Mouse (Mus musculus): ENCODE measurements around the gene Rtl3. TPM values are rescaled to one million over a fixed set of nuclear protein-coding genes. Genes with fewer than 3 reads are reported as not detected.

Gene Rtl3
- total RNA-seq (2012; rRNA removed): not detected in 2 replicates
- total RNA-seq (2014; rRNA removed): not detected in 2 replicates
- not detected in 2 replicates for polyA plus RNA-seq (2012; ENCODE audit: insufficient read length, low read depth)

DNA sequence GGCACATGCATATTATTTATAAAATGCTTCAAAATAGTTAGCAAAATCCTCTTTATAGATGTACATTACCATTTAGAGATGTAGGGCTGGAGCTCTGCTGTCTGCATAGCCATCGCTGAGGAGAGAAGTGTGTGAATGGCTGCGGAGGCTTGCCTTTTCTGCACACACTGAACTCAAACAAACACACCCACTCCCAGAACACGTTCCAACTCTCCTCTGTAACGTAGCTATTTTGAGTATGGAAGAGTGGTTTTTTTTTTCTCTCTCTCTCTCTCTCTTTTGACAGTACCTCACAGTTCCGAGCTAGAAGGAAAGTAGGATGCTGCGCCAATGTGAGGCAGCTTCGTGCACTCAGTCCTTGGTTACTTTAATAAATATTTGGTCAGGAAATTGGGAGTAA, at the start of gene Rtl3:
Gene Rtl3 (minus strand): TSS at position 236 of the 400 bp plus-strand sequence.
- Histone ChIP-seq H3K4me3 (replicated peaks in 1 of 3; ENCODE audit: low read depth in 2 of 3, low read length in 2 of 3, poor library complexity in 1 of 3) (no peak within 1 kb of the TSS), H3K4me2 (ENCODE audit: insufficient read depth, low read depth, poor library complexity, severe bottlenecking) (no peak within 1 kb of the TSS), H3K9me3 (replicated peaks; ENCODE audit: low read length) (no peaks in the 10 kb centered on the region), H3K79me2 (replicated peaks; ENCODE audit: control insufficient read depth, extremely low read depth, insufficient read depth, poor library complexity, severe bottlenecking) (no peaks in the 10 kb centered on the region), H3K27ac (ENCODE audit: insufficient read depth, low read depth) (no peak within 1 kb of the TSS), H3K27me3 (replicated peaks) (no peaks in the 10 kb centered on the region), H3K36me3 (replicated peaks in 1 of 2; ENCODE audit: control insufficient read depth in 1 of 2, insufficient read depth in 1 of 2, low read length in 1 of 2) (no peaks in the 10 kb centered on the region), H3K9ac (ENCODE audit: insufficient read depth, low read depth) (no peak within 1 kb of the TSS), H3K4me1 (ENCODE audit: control insufficient read depth in 1 of 2, insufficient read depth in 2 of 2) (no peaks in the 10 kb centered on the region)
- TF ChIP-seq ZKSCAN1 (IDR thresholded peaks at IDR 0.05; ENCODE audit: borderline replicate concordance, low read depth, low read length) (no peak), ELF1 (IDR thresholded peaks at IDR 0.05; ENCODE audit: low read depth, low read length) (no peak), HCFC1 (IDR thresholded peaks at IDR 0.05; ENCODE audit: low read depth, low read length) (no peak), SMC3 (IDR thresholded peaks at IDR 0.05; ENCODE audit: low read depth, low read length) (no peak), TBP (conservative IDR thresholded peaks at IDR 0.05; ENCODE audit: low read depth, low read length) (no peak), KAT2A (IDR thresholded peaks at IDR 0.05; ENCODE audit: insufficient replicate concordance, low read length) (no peak), IRF4 (IDR thresholded peaks at IDR 0.05; ENCODE audit: low read depth, low read length) (no peak), GABPA (IDR thresholded peaks at IDR 0.05; ENCODE audit: insufficient replicate concordance, low read depth, low read length) (no peak), TCF12 (IDR thresholded peaks at IDR 0.05; ENCODE audit: low read depth, low read length) (no peak), CHD1 (IDR thresholded peaks at IDR 0.05; ENCODE audit: low read depth, low read length) (no peak), NELFE (IDR thresholded peaks at IDR 0.05; ENCODE audit: low read depth, low read length) (no peak), USF2 (conservative IDR thresholded peaks at IDR 0.05; ENCODE audit: low read depth, low read length) (no peak), JUND (conservative IDR thresholded peaks at IDR 0.05; ENCODE audit: low read depth, low read length) (no peak), USF1 (IDR thresholded peaks at IDR 0.05; ENCODE audit: low read depth, low read length) (no peak), RAD21 (IDR thresholded peaks at IDR 0.05; ENCODE audit: low read depth, low read length) (no peak), MXI1 (IDR thresholded peaks at IDR 0.05; ENCODE audit: low read depth, low read length) (no peak), ZMIZ1 (IDR thresholded peaks at IDR 0.05; ENCODE audit: low read depth, low read length) (no peak), NRF1 (IDR thresholded peaks at IDR 0.05; ENCODE audit: low read depth, low read length) (no peak)
- in situ Hi-C loops (cut with MboI; ENCODE audit: low pct_ligation_motif_present, low pct_unique_long_range_greater_than_20kb, low sequenced_read_pairs) (no loop called here), dilution Hi-C loops (cut with MboI; ENCODE audit: extremely low pct_ligation_motif_present, extremely low pct_unique_long_range_greater_than_20kb, low sequenced_read_pairs) (no loop called here)
- DNase-seq (ENCODE audit: extremely low read depth): no peak

DNA sequence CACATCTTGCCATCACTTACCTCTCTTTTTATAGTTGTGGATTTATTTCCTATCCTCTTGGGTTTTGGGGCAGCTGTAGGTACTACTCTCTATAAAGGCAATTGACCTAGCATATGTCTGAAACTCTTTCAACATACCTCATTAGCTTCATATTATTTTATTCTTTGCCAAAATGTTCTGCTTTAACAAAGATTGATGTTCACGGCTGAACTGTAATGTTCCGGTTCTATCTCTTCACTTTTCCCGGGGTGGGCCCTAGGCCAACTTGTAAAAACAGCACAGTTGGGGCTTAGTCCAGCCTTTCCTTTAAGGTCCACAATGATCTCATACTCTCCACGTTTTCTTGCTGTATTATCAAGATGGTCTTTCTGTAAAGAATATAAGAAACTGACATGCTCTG, 31.9 kb upstream of the Rtl3 start:
- Histone ChIP-seq H3K9me3 (replicated peaks; ENCODE audit: low read length) (no peaks in the 10 kb centered on the region), H3K9ac (ENCODE audit: insufficient read depth, low read depth) (no peak overlapping the region), H3K4me3 (replicated peaks in 1 of 3; ENCODE audit: low read depth in 2 of 3, low read length in 2 of 3, poor library complexity in 1 of 3) (no peak overlapping the region), H3K4me1 (ENCODE audit: control insufficient read depth in 1 of 2, insufficient read depth in 2 of 2) (no peaks in the 10 kb centered on the region), H3K27ac (ENCODE audit: insufficient read depth, low read depth) (no peak overlapping the region), H3K4me2 (ENCODE audit: insufficient read depth, low read depth, poor library complexity, severe bottlenecking) (no peak overlapping the region), H3K36me3 (replicated peaks in 1 of 2; ENCODE audit: control insufficient read depth in 1 of 2, insufficient read depth in 1 of 2, low read length in 1 of 2) (no peaks in the 10 kb centered on the region), H3K27me3 (replicated peaks) (no peaks in the 10 kb centered on the region), H3K79me2 (replicated peaks; ENCODE audit: control insufficient read depth, extremely low read depth, insufficient read depth, poor library complexity, severe bottlenecking) (no peaks in the 10 kb centered on the region)
- dilution Hi-C loops (cut with MboI; ENCODE audit: extremely low pct_ligation_motif_present, extremely low pct_unique_long_range_greater_than_20kb, low sequenced_read_pairs) (no loop called here), in situ Hi-C loops (cut with MboI; ENCODE audit: low pct_ligation_motif_present, low pct_unique_long_range_greater_than_20kb, low sequenced_read_pairs) (no loop called here)
- DNase-seq (ENCODE audit: extremely low read depth): no peak
- TF ChIP-seq E2F4 (IDR thresholded peaks at IDR 0.05; ENCODE audit: insufficient replicate concordance, low read depth, low read length) (no peak), HCFC1 (IDR thresholded peaks at IDR 0.05; ENCODE audit: low read depth, low read length) (no peak), JUN (IDR thresholded peaks at IDR 0.05; ENCODE audit: insufficient read depth, low read depth, low read length) (no peak), BHLHE40 (IDR thresholded peaks at IDR 0.05; ENCODE audit: low read depth, low read length) (no peak)

Measured in CH12.LX (cell line).